16 mouse cellular contexts compared by ENCODE assay signal in genomic region chr9:43514731-43515458, GRCm38 (mm10).
DNase-seq lines count a peak whose midpoint lies in the region; ATAC-seq lines count a peak whose summit lies in the region.
"Had no signal": no experiment of that assay in that cellular context is flagged by ENCODE, and none has a peak within 500 bp of the region (broad histone marks: within the 10 kb centered on the region; RNA-seq: fewer than 3 reads in every experiment).

No protein-coding gene starts in this region.

- no peaks in the 10 kb centered on the region for H3K27me3 ChIP-seq in kidney, embryonic 15.5 days
- H3K27me3 ChIP-seq: limb, embryonic 15.5 days; lung, embryonic 15.5 days had no signal

- peak; percentile 29 to 48 for DNase-seq in cerebellum, postnatal 25 days
- DNase-seq in cerebellum, adult 9-10 months = no peak
- peak; percentile 7 for DNase-seq in kidney, adult 18-20 months
- peak; percentile 61 for DNase-seq in adrenal gland, adult 8-10 months
- peak; percentile 15 to 57 for DNase-seq in kidney, postnatal 25 days
- DNase-seq in gastrocnemius, adult 18-20 months (ENCODE audit: low spot score) = no peak
- DNase-seq in urinary bladder, postnatal 10 days (ENCODE audit: low spot score) = no peak
- DNase-seq: B cell, adult 2 months; gastrocnemius, postnatal 25 days; spleen, adult 18-20 months had no signal

- H3K9me3 ChIP-seq in kidney, embryonic 15.5 days (replicated peaks) = no peaks in the 10 kb centered on the region
- H3K9me3 ChIP-seq: limb, embryonic 15.5 days; lung, embryonic 15.5 days; midbrain, embryonic 12.5 days had no signal

- WGBS in kidney, embryonic 15.5 days = 74% methylated on average over 16 of the region's 16 CpGs

- H3K4me1 ChIP-seq in kidney, embryonic 15.5 days = peaks cover 5% of the 10 kb centered on the region; the same call in 1 of the 2 replicates
- H3K4me1 ChIP-seq: limb, embryonic 15.5 days; midbrain, embryonic 12.5 days had no signal

- ATAC-seq in kidney, embryonic 15.5 days (replicated peaks; ENCODE audit: low FRiP score) = no peak
- ATAC-seq: forebrain, embryonic 16.5 days had no signal

- no peak overlapping the region for H3K9ac ChIP-seq in kidney, embryonic 15.5 days
- H3K9ac ChIP-seq: limb, embryonic 15.5 days; lung, embryonic 15.5 days; midbrain, embryonic 12.5 days had no signal

- H3K36me3 ChIP-seq in kidney, embryonic 15.5 days = no peaks in the 10 kb centered on the region
- H3K36me3 ChIP-seq: G1E; limb, embryonic 15.5 days; lung, embryonic 15.5 days; midbrain, embryonic 12.5 days had no signal

- no peak overlapping the region for H3K4me2 ChIP-seq in kidney, embryonic 15.5 days
- H3K4me2 ChIP-seq: limb, embryonic 15.5 days; lung, embryonic 15.5 days; midbrain, embryonic 12.5 days had no signal

- H3K4me3 ChIP-seq in kidney, embryonic 15.5 days (replicated peaks) = no peak overlapping the region
- H3K4me3 ChIP-seq: limb, embryonic 15.5 days; lung, embryonic 15.5 days; midbrain, embryonic 12.5 days had no signal

- H3K27ac ChIP-seq in kidney, embryonic 15.5 days = no peak overlapping the region
- H3K27ac ChIP-seq: limb, embryonic 15.5 days; lung, embryonic 15.5 days; midbrain, embryonic 12.5 days had no signal

Comparison
In these comparisons a context has a peak if more than half of its experiments do, and no peak if none do; other contexts are left out.
1. DNase-seq: peak in cerebellum, postnatal 25 days (2 of 2), kidney, adult 18-20 months (single experiment), adrenal gland, adult 8-10 months (single experiment) and kidney, postnatal 25 days (2 of 2); none in cerebellum, adult 9-10 months (single experiment), gastrocnemius, adult 18-20 months (single experiment) and urinary bladder, postnatal 10 days (single experiment).